Mouse (Mus musculus): ENCODE measurements around the gene Dock4.

Gene Dock4

DNA sequence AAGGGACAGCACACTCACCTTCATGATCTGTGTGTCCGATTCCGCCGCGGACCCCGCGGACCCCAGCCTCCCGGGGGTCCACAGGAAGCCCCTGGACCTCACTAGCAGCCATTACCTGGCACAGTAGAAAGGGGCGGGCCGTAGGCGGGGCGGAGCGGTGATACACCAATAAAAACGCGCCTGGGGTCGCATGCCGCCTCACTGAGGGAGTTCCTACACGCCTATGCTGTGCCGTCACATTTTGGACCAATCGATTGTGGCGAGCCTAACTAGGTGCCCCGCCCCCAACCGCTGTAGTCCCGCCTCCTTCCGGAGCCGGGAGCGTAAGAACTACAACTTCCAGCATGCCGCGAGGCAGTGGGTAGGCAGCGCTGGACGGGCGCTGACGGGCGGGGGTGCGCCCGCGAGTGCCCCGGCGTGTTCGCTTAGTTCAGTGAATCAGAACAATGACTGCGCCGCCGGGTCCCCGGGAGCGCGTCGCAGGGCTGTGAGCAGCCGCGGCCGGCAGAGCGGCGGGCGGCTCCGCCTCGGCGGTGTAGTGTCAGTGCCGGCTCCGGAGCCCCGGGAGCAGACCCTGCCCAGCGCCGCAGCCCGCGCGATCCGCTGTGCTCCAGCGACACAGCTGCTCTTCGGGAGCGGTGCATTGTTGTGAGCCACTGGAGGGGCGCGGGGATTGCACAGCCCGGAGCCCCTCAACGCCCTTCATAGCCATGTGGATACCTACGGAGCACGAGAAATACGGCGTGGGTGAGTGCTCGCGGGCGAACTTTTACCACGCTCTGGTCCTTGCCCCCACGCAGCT is at the start of gene Dock4, which contains the start of gene Zfp277:
Gene Dock4 (plus strand): TSS at position 305 of the 802 bp plus-strand sequence.
Gene Zfp277 (minus strand): TSS at position 255 of the 802 bp plus-strand sequence.
- in situ Hi-C loops (cut with MboI, MseI) = no loop called here

DNA sequence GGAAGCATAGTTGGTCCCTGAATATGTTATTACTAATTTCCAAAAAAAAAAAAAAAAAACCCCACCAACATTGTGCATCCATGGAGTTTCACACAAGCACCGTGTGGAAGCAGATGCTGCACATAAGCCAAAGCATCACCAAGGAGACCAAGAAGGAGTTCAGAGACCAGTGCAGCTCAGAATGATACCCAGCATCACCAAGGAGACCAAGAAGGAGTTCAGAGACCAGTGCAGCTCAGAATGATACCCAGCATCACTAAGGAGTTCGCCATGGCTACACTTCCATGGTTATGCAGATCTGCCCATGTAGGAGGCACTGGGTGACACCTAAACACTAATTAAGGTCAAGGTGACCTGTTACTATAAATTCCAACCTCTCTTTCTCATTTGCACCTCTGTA is 46.8 kb upstream of the Dock4 start:
- in situ Hi-C loops (cut with MboI, MseI) = no loop called here

GRCm38 (mm10) chr12:40399386-40399785 is 46.4 kb upstream of the Dock4 start:
- in situ Hi-C loops (cut with MboI, MseI) = no loop called here

DNA sequence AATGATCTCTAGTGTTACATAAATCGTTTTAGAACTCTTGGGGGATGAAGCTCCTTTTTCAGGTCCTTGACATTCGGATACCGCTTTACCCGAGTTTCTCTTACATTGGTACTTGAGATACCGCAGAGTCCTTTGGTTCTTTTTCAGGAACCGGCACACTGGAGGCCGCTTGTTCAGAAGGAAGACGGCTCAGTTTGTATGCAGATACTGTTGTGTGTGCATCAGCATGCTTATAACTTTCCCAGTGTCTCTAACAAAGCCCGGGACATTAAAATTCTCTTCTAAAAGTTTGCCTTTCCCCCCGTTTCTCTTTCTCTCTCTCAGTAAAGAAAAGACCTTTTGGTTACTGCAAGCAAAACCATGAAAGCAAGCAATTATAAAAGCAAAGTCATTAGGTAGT is 45.9 kb upstream of the Dock4 start:
- in situ Hi-C loops (cut with MboI, MseI) = no loop called here

- in situ Hi-C loops (cut with MboI, MseI) = no loop called here
These were observed 31.0 kb upstream of the Dock4 start for GRCm38 (mm10) chr12:40414682-40415311.

GRCm38 (mm10) chr12:40415312-40415925 is 30.3 kb upstream of the Dock4 start:
- in situ Hi-C loops (cut with MboI, MseI) = no loop called here

DNA sequence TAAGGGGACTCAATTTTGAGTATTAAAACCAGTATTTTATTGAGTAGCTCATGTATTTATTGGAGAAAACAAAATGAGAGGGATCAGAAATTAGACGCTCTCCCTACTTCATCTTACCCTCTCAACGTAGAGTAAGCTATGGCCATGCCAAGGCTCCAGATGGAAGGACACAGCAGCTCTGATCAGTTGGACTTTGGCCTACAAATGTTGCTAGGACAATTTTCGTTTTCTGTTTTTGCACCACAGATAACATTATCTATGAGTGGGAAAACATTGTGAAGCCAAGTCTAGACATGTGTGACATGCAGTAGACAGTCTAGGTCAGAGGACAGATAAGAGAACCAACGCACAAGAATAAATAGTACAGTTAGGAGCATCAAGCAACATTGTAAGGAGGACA is 28.5 kb upstream of the Dock4 start:
- in situ Hi-C loops (cut with MboI, MseI) = no loop called here

DNA sequence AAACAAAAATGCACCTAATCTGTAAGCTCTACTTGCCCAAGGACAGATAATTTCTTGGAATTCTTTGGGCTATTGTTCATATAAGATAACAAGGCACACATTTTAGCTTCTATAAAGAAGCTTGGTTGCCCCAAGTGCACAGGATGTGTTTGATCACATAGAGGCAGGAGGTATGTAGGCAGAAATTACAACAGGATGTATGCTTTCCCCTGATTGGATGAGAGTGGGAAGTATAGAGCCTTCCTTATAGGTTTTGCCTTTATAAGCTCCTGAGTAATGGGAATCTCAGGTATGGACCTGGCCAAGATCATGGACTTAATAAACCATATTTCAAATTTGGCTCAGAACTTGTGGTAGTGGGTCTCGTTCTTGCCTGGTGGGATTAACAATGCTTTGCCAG is 20.8 kb upstream of the Dock4 start:
- in situ Hi-C loops (cut with MboI, MseI) = no loop called here

DNA sequence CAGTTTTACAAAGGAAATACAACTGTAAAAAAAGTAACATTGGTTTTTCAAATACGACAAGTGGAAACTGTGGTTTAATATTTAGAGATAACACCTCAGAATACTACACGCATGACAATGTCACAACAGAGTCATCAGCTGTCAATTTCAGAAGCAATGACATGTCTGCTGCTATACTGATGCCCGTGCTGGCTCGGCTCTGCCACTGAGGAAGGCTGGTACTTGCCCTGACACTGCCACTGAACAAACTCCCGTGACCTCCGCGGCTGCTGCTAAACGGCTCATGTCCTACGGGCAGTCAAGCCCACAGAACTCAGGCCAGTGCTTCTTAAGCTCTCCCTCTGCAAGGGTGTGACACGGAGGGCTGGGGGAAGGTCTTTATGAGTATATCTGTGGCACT is 18.1 kb upstream of the Dock4 start:
- in situ Hi-C loops (cut with MboI, MseI) = no loop called here

GRCm38 (mm10) chr12:40429976-40430375 is 15.8 kb upstream of the Dock4 start:
- in situ Hi-C loops (cut with MboI, MseI) = loop anchor here (5.0 kb wide), 1 partner anchor 48 kb away; no protein-coding TSS in a partner anchor

DNA sequence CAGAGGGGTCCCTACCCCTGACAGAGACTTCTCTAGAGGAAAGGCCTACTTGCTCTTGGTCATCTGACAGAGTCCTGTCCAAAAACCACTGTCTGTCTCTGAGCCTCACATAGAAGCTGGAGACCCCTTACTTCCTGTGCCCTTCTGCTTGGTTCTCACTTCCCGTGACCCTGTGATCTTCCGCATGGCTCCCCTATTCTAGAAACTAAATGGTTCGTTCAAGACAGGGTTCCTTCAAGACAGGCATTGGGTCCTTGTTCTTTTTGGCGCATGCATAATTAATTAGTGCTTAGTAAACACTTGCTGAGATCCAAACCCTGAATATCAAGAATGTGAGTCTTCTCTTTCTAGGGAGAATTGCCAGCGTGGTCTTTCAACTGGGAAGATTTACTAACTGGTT is 14.7 kb upstream of the Dock4 start:
- in situ Hi-C loops (cut with MboI, MseI) = loop anchor here (5.0 kb wide), 1 partner anchor 49 kb away; no protein-coding TSS in a partner anchor

DNA sequence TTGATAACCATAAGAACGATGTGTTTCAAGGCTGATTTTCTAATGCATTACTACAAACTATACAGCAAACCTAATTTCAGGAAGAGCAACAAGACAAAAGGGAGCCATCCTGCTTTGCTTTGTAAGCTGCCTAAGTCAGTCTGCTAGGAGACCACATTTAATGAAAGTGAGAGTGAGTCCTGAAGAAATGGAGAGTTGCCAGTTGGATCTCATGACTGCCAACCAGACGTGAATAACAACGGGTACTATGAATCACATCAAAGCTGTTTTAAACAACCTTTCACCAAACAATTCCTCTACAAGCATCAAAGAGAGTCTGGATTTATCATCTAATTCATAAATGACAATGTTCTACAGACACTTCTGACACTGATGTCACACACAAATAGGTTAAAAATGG is 11.7 kb upstream of the Dock4 start:
- in situ Hi-C loops (cut with MboI, MseI) = loop anchor here (5.0 kb wide), 1 partner anchor 52 kb away; no protein-coding TSS in a partner anchor

DNA sequence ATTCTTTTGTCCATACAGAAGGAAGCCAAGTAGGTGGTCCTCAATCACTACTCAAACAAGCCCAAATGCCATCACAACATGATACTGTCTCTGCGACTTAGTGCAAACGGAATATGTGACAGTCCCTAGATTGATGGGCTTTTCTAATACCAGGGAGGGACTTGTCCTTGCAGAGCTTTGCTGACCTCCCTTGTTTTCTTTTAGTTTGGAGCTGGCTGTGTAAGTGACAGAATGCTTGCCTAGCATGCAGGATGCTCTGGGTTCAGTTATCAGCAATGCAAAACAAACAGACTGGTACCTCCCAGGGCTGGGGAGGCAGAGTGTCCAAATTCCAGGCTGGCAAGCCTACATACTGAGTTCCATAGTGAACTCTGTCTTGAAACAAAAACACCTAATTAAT is 7.7 kb upstream of the Dock4 start:
- in situ Hi-C loops (cut with MboI, MseI) = no loop called here

DNA sequence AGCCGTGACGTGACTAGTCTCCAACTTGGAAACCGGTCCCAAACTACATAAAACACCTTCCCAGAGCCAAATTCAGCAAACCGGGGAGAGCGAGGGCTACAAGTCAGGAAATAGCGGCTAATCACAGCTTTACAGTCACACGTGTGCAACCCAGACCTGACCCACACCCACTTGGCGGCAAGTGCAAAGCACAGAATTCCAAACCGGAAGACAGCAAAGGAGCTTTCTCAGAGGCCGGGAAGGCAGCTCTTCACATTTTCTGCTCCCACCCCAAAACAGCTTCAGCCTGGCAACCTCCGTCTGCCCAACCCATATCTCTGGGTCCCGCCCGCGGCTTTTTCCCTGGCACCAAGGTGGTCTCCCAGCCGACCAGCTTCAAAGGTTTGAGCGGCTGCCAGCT is 546 bp upstream of the Dock4 start:
- in situ Hi-C loops (cut with MboI, MseI) = no loop called here

- in situ Hi-C loops (cut with MboI, MseI) = no loop called here
These were observed 964 bp downstream of the Dock4 start for GRCm38 (mm10) chr12:40446450-40447381.

DNA sequence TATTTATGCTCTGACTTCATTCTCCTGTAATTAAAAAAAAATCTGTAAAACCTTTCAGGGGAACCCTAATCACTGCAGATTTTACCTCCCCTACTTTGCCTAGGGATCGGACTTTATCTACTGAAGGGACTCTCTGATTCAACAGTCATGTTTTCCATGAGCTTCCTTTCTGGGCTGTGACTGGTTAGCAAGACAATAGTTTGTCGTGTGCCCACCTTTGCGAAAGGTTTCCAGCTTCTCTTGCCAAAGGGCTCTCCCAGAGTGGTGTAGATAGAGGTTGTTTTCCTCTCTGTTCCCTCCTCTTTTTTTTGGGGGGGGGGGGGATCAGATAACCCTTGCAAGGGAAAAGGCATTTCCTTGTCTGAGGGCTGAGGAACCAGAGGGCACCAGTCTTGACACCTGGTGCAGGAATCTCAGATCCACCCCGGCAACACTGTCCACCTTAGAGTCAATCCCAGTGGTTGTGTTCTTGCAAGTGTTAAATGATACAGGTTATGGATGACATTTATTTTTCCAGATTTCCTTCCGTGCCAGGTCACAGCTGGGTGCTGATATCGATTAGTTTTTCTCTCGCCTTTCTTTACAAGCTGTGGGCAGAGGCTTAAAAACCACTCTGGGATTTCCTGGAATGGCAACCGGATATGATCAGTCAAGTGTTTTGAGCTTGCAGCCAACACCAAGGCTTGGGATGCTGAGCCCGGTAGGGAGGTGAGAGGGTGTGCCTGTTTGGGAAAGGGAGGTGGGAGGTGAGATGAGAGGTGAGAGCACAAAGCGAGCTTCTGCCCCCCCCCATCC is 2.0 kb downstream of the Dock4 start:
- in situ Hi-C loops (cut with MboI, MseI) = no loop called here

GRCm38 (mm10) chr12:40449119-40449795 is 3.5 kb downstream of the Dock4 start:
- in situ Hi-C loops (cut with MboI, MseI) = no loop called here

DNA sequence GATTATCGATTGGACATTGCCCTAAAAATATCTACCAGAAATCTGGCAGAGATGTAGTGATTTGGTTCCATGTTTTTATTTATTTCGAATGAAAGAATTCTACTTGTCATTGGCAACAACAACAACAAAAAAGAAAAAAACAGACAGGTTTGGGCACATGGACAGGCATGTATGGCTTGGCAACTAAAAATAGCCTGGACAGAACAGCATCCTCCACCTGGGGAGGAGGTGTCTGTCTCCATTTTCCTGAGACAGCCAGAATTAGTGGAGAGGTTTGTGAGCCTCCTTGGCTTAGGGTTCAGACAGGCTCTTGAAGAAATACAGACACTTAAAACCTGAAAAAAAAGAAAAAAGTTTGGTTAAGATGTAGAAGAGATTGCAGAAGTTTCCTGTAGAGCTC is 10.8 kb downstream of the Dock4 start:
- in situ Hi-C loops (cut with MboI, MseI) = loop anchor here (10.0 kb wide), 1 partner anchor 202 kb away; no protein-coding TSS in a partner anchor

DNA sequence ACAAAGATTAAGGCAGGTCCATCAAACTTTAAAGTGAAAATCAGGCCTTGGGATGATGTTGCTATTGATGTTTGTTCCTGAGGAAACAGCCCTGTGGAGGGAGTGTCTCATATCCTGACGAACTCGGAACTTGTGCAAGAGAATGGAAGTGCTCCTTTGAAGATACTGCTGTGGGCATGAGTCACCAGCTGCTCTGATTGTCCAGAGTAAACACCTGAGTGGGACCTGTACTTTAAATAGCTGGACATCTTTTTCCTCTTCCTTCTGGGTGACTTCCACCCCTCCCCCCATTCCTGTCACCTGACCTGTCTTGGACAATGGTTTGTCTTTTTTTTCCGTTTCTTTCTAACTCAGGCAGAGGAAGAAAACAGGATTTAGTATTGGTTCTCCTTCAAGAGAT is 13.2 kb downstream of the Dock4 start:
- in situ Hi-C loops (cut with MboI, MseI) = loop anchor here (10.0 kb wide), 1 partner anchor 204 kb away; no protein-coding TSS in a partner anchor

Measured in regulatory T cell (primary cell).